Comparison of ENCODE assay signal across 10 mouse cellular contexts in genomic region chr9:41072786-41073185, GRCm38 (mm10).
A peak's percentile ranks its signal among the peaks of the same experiment; 100 is the strongest.
DNase-seq lines count a peak whose midpoint lies in the region; ATAC-seq and TF ChIP-seq lines count a peak whose summit lies in the region.
"Had no signal": no experiment of that assay in that cellular context is flagged by ENCODE, and none has a peak within 500 bp of the region (broad histone marks: within the 10 kb centered on the region; RNA-seq: fewer than 3 reads in every experiment).

No protein-coding gene starts in this region.

- no peaks in the 10 kb centered on the region for H3K36me3 ChIP-seq in intestine, embryonic 16.5 days (ENCODE audit: control insufficient read depth, insufficient read depth, low read length)

- H3K27ac ChIP-seq in intestine, embryonic 16.5 days (ENCODE audit: low read length): no peak overlapping the region

- peaks cover 4% of the 10 kb centered on the region; the same call in 1 of the 2 replicates for H3K4me1 ChIP-seq in lung, adult 2 months (ENCODE audit: control insufficient read depth, insufficient read depth, low read length)
- H3K4me1 ChIP-seq in intestine, embryonic 16.5 days (ENCODE audit: control insufficient read depth, insufficient read depth, low read length): peaks cover 3% of the 10 kb centered on the region

- H3K4me3 ChIP-seq in lung, adult 2 months (replicated peaks; ENCODE audit: extremely low read depth, low read depth, low read length): no peak overlapping the region
- H3K4me3 ChIP-seq in intestine, embryonic 16.5 days (ENCODE audit: low read length): no peak overlapping the region
- H3K4me3 ChIP-seq: layer of hippocampus, adult 2 months had no signal

- H3K27me3 ChIP-seq in intestine, embryonic 16.5 days (replicated peaks; ENCODE audit: control insufficient read depth, insufficient read depth, low read length): no peaks in the 10 kb centered on the region

- ATAC-seq in common myeloid progenitor, adult 5-6 weeks (replicated peaks; ENCODE audit: low read depth, poor library complexity, severe bottlenecking): peak; percentile 45
- peak; percentile 47 for ATAC-seq in megakaryocyte progenitor cell, adult 5-6 weeks (replicated peaks; ENCODE audit: poor library complexity)
- ATAC-seq in intestine, embryonic 16.5 days: no peak
- ATAC-seq: midbrain, embryonic 16.5 days had no signal

- TF ChIP-seq CTCF in lung, adult 2 months (IDR thresholded peaks at IDR 0.05; ENCODE audit: insufficient read depth, low read length): no peak

- no peaks in the 10 kb centered on the region for H3K9me3 ChIP-seq in intestine, embryonic 16.5 days (ENCODE audit: control insufficient read depth, low read length)

- H3K4me2 ChIP-seq in intestine, embryonic 16.5 days (ENCODE audit: low read depth, low read length): no peak overlapping the region

- no peak overlapping the region for H3K9ac ChIP-seq in intestine, embryonic 16.5 days (ENCODE audit: low read depth, low read length)

- DNase-seq in lung, postnatal 36 days: peak; percentile 59
- no peak for DNase-seq in lung, adult 2 months
- DNase-seq in thymus, postnatal 25 days: peak; percentile 48
- DNase-seq in cerebellum, postnatal 10 days: no peak
- DNase-seq in neural tube, embryonic 10.5 days (ENCODE audit: extremely low spot score, low spot score): no peak

- no peak for TF ChIP-seq POLR2A in lung, adult 2 months (IDR thresholded peaks at IDR 0.05; ENCODE audit: borderline replicate concordance, extremely low read depth, low read depth, low read length)

- WGBS in lung, adult 2 months: 54% methylated on average over 6 of the region's 6 CpGs
- 61% methylated on average over 6 of the region's 6 CpGs for WGBS in intestine, embryonic 16.5 days

Comparison
In these comparisons a context has a peak if more than half of its experiments do, and no peak if none do; other contexts are left out.
1. DNase-seq: peak in lung, postnatal 36 days (single experiment) and thymus, postnatal 25 days (single experiment); none in lung, adult 2 months (single experiment), cerebellum, postnatal 10 days (0 of 2) and neural tube, embryonic 10.5 days (single experiment).